Mouse (Mus musculus): ENCODE data around the gene Ap3b1. TPM values are rescaled to one million over a fixed set of nuclear protein-coding genes. Genes with fewer than 3 reads are reported as not detected.

The Ap3b1 gene
- polyA plus RNA-seq, 1 experiment from 2014 or later = 29.4 TPM

DNA sequence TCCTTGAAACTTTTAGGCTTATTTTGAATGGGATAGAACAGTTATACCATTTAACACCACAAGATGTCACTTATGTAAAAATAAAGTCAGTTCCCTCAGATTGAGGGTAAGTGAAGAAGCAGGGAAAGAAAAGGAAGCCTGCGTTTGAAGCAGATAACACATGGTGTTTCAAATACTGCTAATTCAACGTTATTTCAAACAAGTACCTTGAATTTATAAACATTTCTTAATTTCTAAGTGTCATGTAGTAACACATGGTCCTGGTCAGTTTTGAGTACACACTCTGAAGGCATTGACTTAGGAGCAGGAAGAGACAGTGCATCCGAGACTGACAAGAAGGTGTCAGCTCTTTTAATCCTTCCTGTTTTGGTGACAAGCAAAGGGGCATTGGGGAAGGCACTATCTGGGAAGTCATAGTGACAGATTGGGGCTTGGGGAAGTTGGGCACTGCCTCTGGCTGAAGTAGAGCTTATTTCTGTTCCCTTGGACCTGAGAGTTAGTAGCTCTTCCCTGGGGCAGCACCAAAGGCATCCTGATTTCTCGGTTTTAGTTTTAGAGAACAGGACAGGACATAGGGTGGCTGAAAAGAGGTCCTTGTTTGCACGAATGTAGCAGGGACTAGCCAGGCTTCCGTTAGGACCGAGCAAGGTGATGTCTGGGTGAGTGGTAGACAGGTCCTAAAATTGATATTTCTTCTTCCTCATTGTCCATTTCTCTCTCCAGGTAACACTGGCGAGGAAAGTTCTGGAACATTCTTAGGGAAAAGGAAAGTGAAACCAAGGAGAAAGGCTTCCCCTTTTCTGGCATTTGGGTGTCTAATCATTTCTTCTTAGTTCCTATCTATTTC lies 23.3 kb downstream of the Ap3b1 start:
- H3K4me3 ChIP-seq = no peak overlapping the region
- H3K9me3 ChIP-seq = no peaks in the 10 kb centered on the region
- H3K4me2 ChIP-seq = no peak overlapping the region
- H3K9ac ChIP-seq = no peak overlapping the region
- no peak overlapping the region for H3K27ac ChIP-seq (replicated peaks)
- H3K27me3 ChIP-seq = no peaks in the 10 kb centered on the region
- ATAC-seq (ENCODE audit: low read depth) = no peak
- H3K36me3 ChIP-seq = no peaks in the 10 kb centered on the region
- WGBS = 80% methylated on average over 8 of the region's 8 CpGs
- peaks cover 18% of the 10 kb centered on the region for H3K4me1 ChIP-seq (replicated peaks)

DNA sequence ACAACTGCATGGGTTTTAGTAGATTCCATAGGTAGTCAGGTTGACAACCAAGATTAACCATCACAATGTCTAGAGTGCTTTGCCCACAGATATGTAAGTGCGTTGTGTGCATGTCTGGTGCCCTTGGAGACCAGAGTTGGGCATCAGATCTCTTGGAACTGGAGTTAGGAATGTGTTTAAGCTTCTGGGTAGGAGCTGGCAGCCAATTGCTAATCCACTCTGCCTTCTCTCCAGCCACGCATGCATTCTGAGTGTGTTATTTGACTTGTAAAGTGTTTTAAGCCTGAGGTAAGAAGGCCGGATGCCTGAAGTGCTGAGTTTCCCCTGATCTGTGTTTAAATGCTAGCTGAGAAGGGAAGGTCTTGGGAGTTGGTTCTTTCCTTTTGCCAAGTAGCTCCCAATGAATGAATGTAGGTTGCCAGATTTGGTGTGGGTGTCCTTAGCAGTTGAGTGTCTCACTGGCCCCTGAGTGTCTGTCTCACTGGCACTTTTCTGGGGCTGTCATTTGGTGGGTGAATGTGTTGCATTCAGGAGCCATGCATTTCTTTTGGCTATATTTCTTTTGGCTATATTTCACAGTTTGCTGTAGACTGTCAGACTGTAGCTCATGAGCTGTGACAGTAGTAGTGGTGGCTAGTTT lies 26.3 kb downstream of the Ap3b1 start:
- H3K9me3 ChIP-seq = no peaks in the 10 kb centered on the region
- no peak overlapping the region for H3K9ac ChIP-seq
- no peaks in the 10 kb centered on the region; the same call in 1 of the 2 replicates for H3K4me1 ChIP-seq (replicated peaks)
- H3K27ac ChIP-seq (replicated peaks) = no peak overlapping the region
- no peak overlapping the region for H3K4me3 ChIP-seq
- H3K27me3 ChIP-seq = no peaks in the 10 kb centered on the region
- H3K4me2 ChIP-seq = no peak overlapping the region
- no peaks in the 10 kb centered on the region for H3K36me3 ChIP-seq
- WGBS = 92% methylated on average over 3 of the region's 3 CpGs
- ATAC-seq (ENCODE audit: low read depth) = no peak

DNA sequence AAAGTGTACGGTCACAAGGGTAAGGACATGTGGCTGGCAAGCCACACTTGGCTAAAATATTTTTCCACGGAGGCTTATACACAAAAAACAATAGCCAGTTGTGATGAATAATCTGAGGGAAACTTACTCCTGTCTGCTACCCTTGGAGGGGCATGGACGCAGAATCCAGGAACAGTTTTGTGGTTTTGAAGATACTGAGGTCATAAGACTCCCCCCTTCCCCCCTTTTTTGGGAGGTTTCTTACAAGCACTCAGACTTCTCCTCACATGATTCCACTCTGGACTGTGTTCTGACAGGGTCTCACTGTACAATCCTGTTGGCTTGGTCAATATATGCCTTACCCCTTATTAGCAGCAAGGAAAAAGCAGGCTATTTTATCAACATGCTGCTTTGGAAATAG lies 29.8 kb downstream of the Ap3b1 start:
- Histone ChIP-seq H3K9ac (no peak overlapping the region), H3K4me3 (no peak overlapping the region), H3K4me1 (replicated peaks) (no peaks in the 10 kb centered on the region), H3K27ac (replicated peaks) (no peak overlapping the region), H3K9me3 (no peaks in the 10 kb centered on the region), H3K4me2 (no peak overlapping the region), H3K36me3 (peaks cover 6% of the 10 kb centered on the region; the same call in 1 of the 2 replicates), H3K27me3 (no peaks in the 10 kb centered on the region)
- WGBS = 81% methylated on average over 3 of the region's 3 CpGs
- ATAC-seq (ENCODE audit: low read depth) = no peak

DNA sequence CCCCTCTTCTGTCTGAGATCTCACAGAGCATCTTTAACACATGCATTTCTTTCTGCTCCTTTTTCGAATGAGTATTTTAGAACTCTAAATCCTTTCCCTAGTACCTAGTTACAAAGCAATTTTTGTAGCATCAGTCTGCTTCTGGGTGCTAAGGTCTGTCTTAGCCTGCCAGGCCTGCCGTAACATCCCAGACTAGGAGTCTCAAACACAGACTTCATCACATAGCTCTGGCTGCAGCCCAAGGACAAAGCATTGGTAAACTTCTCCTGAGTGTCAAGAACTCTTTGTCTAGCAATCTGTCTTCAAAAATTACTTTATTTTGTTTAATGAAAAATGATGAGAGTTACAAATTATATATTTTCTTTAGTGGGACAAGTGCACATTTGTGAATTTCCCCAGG lies 30.8 kb downstream of the Ap3b1 start:
- no peak overlapping the region for H3K4me3 ChIP-seq
- H3K9ac ChIP-seq = no peak overlapping the region
- H3K4me1 ChIP-seq (replicated peaks) = no peaks in the 10 kb centered on the region; the same call in 1 of the 2 replicates
- H3K27me3 ChIP-seq = no peaks in the 10 kb centered on the region
- no peak for ATAC-seq (ENCODE audit: low read depth)
- no peak overlapping the region for H3K4me2 ChIP-seq
- peaks cover 6% of the 10 kb centered on the region; the same call in 1 of the 2 replicates for H3K36me3 ChIP-seq
- H3K27ac ChIP-seq (replicated peaks) = no peak overlapping the region
- WGBS = 89% methylated on average over 2 of the region's 2 CpGs
- no peaks in the 10 kb centered on the region for H3K9me3 ChIP-seq

DNA sequence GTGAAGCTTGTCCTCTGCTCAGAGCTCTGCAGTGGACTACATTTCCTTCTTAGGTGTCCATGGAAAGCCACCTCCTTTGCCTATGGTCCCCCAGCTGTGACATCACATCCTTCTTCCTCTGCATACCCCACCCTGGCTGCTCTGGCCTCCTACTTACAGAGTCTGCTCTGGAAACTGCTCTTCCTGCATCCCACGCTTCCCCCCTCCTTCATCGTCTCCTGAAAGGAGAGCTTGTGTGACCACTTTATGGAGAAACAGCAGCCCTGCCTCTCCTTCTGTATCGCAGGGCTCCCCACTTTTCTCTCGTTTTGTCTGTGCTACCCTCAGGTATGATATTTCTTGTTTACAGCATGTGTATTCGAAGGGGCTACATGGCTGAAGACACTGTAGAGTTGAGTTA lies 33.5 kb downstream of the Ap3b1 start:
- WGBS = 88% methylated on average over 5 of the region's 5 CpGs
- peaks cover 19% of the 10 kb centered on the region for H3K36me3 ChIP-seq
- no peak overlapping the region for H3K4me2 ChIP-seq
- no peaks in the 10 kb centered on the region for H3K27me3 ChIP-seq
- H3K27ac ChIP-seq (replicated peaks) = no peak overlapping the region
- no peak overlapping the region for H3K4me3 ChIP-seq
- no peaks in the 10 kb centered on the region; the same call in 1 of the 2 replicates for H3K4me1 ChIP-seq (replicated peaks)
- no peak overlapping the region for H3K9ac ChIP-seq
- no peak for ATAC-seq (ENCODE audit: low read depth)
- H3K9me3 ChIP-seq = no peaks in the 10 kb centered on the region

DNA sequence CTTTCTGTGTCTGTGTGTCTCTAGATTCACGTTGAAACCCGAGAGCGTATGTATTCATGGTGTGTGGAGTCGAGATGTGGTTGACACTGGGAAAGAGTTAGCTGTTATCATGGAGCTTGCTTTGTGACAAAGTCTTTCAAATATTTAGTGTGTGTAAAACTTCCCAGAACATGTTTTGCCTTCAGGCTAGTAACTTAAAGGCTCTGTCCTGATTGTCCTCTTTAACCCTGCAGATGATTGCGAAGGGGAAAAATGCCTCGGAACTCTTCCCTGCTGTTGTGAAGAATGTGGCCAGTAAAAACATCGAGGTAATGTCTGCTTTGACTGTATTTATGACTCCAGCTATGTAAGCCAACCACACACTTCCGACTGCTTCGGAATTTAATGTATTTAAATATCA lies 35.7 kb downstream of the Ap3b1 start:
- ATAC-seq (ENCODE audit: low read depth) = no peak
- H3K36me3 ChIP-seq = peaks cover 19% of the 10 kb centered on the region
- 60% methylated on average over 9 of the region's 9 CpGs for WGBS
- no peaks in the 10 kb centered on the region for H3K9me3 ChIP-seq
- no peak overlapping the region for H3K4me3 ChIP-seq
- no peak overlapping the region for H3K4me2 ChIP-seq
- no peak overlapping the region for H3K27ac ChIP-seq (replicated peaks)
- peaks cover 12% of the 10 kb centered on the region for H3K4me1 ChIP-seq (replicated peaks)
- no peaks in the 10 kb centered on the region for H3K27me3 ChIP-seq
- H3K9ac ChIP-seq = no peak overlapping the region

DNA sequence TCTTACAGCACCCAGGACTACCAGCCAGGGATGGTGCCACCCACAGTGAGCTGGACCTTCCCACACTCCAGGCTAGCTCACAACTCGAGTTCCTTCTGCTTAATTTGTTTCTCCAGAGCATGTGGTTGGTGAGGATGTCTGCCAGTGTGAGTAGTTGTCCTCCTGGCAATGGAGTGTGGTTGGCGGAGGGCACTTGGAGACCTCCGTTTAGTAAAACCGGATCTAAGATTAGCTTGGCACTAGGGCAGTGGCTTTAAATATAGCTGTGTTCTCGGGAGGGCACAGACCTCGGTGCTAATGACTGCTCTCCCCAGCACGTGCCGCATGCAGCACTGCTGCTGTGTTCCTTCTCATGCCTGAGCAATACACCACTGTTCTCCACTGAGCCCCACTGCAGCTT lies 37.0 kb downstream of the Ap3b1 start:
- Histone ChIP-seq H3K4me2 (no peak overlapping the region), H3K9ac (no peak overlapping the region), H3K36me3 (peaks cover 19% of the 10 kb centered on the region), H3K27ac (replicated peaks) (no peak overlapping the region), H3K27me3 (no peaks in the 10 kb centered on the region), H3K4me3 (no peak overlapping the region), H3K4me1 (replicated peaks) (peaks cover 12% of the 10 kb centered on the region), H3K9me3 (no peaks in the 10 kb centered on the region)
- WGBS = 88% methylated on average over 8 of the region's 8 CpGs
- ATAC-seq (ENCODE audit: low read depth) = no peak

DNA sequence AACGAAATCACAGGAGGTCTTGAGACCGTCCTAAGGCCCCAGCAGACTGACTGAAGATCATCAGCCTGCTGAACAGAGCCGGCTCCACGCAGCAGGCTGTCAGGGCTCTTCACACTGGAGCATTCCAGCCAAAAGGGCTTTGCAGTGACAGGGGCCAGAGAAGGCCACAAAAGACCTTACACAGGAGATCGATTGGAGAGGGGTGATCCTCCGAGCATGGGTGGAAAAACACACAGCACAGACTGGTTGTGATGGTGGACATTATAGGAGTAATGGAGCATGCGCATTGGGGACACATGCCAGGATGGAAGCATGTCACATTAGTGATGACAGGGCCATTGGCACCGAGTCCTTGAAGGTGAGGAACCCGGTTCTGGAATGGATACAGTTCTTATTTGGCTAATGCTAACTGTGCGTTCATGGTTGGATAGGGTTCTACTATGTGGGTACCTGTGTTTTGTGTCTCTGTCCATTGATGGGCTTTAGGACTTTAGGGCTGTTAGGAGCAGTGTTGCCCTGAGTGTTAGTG lies 37.7 kb downstream of the Ap3b1 start:
- no peaks in the 10 kb centered on the region for H3K9me3 ChIP-seq
- no peak overlapping the region for H3K27ac ChIP-seq (replicated peaks)
- H3K4me2 ChIP-seq = no peak overlapping the region
- no peak for ATAC-seq (ENCODE audit: low read depth)
- H3K4me1 ChIP-seq (replicated peaks) = peaks cover 12% of the 10 kb centered on the region
- H3K4me3 ChIP-seq = no peak overlapping the region
- no peak overlapping the region for H3K9ac ChIP-seq
- H3K27me3 ChIP-seq = no peaks in the 10 kb centered on the region
- WGBS = 93% methylated on average over 10 of the region's 10 CpGs
- peaks cover 19% of the 10 kb centered on the region for H3K36me3 ChIP-seq

DNA sequence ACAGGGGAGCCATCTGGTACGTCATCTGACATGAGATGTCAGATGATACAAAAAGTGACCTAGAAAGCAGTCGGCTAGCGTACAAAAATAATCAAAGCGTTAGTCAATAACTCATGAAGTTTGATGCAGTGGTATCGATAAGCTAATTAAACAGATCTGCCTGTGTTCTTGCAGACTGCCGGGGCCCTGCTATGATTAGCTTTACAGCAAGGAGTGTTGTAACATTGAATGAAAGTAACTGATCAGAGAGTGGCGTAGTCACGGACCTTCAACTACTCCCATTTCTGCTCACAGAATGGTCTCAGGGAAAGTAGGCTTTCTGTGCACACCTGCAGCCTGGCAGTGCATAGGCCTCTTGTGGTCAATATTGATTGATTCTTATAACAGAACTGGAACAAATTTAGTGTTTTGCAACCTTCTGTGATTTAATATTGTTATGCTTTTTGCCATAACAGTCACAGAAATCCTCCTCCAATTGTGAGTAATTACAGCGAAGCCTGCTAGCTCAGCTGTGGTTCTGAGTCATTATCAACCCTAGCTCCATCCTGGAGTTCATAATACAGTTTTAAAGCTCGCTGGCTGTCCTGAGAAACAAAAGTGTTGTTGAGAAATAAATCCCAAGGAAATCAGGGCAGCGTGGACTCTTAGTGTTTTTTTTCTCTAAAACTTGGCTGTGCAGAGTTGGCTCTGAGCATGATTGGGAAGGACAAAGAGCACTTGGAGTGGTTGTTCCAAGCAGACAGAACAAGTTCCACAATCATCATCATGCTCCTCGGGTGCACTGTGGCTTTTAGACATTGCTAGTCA lies 40.0 kb downstream of the Ap3b1 start:
- WGBS = 77% methylated on average over 12 of the region's 12 CpGs

DNA sequence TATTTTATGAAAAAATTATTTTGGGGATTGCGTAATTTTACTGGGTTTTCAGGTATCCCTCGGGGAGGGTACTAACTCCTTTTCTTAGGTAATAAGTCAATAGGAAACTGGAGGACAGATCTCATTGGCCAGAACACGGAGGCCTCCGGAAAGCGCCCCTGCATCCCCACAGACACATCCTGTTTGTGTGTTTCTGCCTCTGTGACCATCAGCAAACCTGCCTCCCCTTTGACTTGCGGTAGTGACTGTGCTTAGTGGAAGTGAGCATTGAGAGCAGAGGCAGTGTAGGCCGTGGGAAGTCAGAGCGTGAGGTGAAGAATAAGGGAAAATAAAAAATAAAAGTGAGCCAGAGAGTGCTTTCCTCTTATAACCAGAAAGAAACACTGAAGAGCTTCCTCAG lies 41.7 kb downstream of the Ap3b1 start:
- Histone ChIP-seq H3K4me3 (no peak overlapping the region), H3K4me1 (replicated peaks) (peaks cover 12% of the 10 kb centered on the region), H3K9ac (no peak overlapping the region), H3K27ac (replicated peaks) (no peak overlapping the region), H3K4me2 (no peak overlapping the region), H3K36me3 (peaks cover 36% of the 10 kb centered on the region), H3K9me3 (no peaks in the 10 kb centered on the region), H3K27me3 (no peaks in the 10 kb centered on the region)
- 91% methylated on average over 8 of the region's 8 CpGs for WGBS
- ATAC-seq (ENCODE audit: low read depth) = no peak

More for the DNA sequence above, 40.0 kb downstream of the Ap3b1 start:
- Histone ChIP-seq H3K9me3 (no peaks in the 10 kb centered on the region), H3K4me1 (replicated peaks) (peaks cover 12% of the 10 kb centered on the region), H3K9ac (no peak overlapping the region), H3K36me3 (peaks cover 19% of the 10 kb centered on the region), H3K27me3 (no peaks in the 10 kb centered on the region), H3K27ac (replicated peaks) (no peak overlapping the region), H3K4me3 (no peak overlapping the region), H3K4me2 (no peak overlapping the region)
- ATAC-seq (ENCODE audit: low read depth) = no peak

DNA sequence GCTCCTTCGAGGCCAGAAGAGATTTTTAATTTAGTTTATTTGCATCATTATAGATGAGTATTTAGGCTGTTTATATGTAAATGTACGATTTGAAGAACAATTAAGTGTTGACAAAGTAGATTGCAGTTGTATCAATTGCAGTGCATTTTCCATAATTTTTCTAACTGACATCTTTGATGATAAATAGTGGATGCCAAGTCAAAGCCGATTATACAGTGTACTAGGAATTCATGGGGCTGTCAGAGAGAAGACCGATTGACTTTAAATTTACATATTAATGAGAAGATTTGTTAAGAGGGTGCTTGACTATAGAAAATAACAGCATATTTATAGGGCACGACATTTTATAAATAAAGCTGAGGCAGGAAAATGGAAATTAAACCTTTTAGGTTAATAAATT lies 64.8 kb downstream of the Ap3b1 start:
- Histone ChIP-seq H3K36me3 (no peaks in the 10 kb centered on the region), H3K4me2 (no peak overlapping the region), H3K9me3 (no peaks in the 10 kb centered on the region), H3K4me1 (replicated peaks) (no peaks in the 10 kb centered on the region), H3K9ac (no peak overlapping the region), H3K27ac (replicated peaks) (no peak overlapping the region), H3K27me3 (no peaks in the 10 kb centered on the region), H3K4me3 (no peak overlapping the region)
- no peak for ATAC-seq (ENCODE audit: low read depth)
- WGBS = 41% methylated on average over 5 of the region's 5 CpGs

DNA sequence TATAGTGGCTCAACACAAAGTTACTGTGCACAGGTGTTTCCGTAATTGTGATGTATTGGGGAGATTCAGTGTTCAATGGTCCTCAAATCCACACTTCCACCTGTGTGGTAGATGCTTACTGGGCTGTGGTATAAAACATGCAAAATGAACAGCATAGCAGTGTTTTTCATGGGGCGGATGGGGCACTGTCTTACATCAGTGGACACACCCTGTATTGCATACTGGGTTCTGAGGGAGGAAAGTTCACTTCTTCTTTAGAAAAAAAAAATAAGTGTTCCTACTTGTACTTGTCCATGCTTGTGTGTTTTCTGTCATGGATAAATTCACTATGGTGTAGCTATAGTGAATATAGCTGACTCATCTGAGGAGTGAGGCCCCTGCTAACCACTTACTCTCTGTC lies 70.8 kb downstream of the Ap3b1 start:
- Histone ChIP-seq H3K36me3 (peaks cover 18% of the 10 kb centered on the region), H3K9me3 (no peaks in the 10 kb centered on the region), H3K27ac (replicated peaks) (no peak overlapping the region), H3K4me3 (no peak overlapping the region), H3K9ac (no peak overlapping the region), H3K27me3 (no peaks in the 10 kb centered on the region), H3K4me2 (no peak overlapping the region), H3K4me1 (replicated peaks) (no peaks in the 10 kb centered on the region)
- 93% methylated on average over 2 of the region's 2 CpGs for WGBS
- no peak for ATAC-seq (ENCODE audit: low read depth)
